ENCODE assay signal across 8 mouse cellular contexts in genomic region chr11:25356671-25357586, GRCm38 (mm10).
DNase-seq lines count a peak whose midpoint lies in the region; ATAC-seq and TF ChIP-seq lines count a peak whose summit lies in the region.

No protein-coding gene starts in this region.

- no peak for ATAC-seq in heart, postnatal 0 days (ENCODE audit: insufficient read depth, low read depth)
- ATAC-seq in midbrain, embryonic 16.5 days: peak; percentile 85
- ATAC-seq in monocyte, adult 5-6 weeks (replicated peaks; ENCODE audit: insufficient number of reproducible peaks, low FRiP score, low TSS enrichment, poor library complexity, severe bottlenecking): no peak

- TF ChIP-seq CTCF in heart, postnatal 0 days (IDR thresholded peaks at IDR 0.05; ENCODE audit: low read depth): no peak
- TF ChIP-seq CTCF in layer of hippocampus, adult 2 months (conservative IDR thresholded peaks at IDR 0.05): no peak

- H3K9ac ChIP-seq in heart, postnatal 0 days (replicated peaks; ENCODE audit: low read depth, low read length): no peak overlapping the region
- peak overlapping the region; percentile 61 for H3K9ac ChIP-seq in midbrain, embryonic 16.5 days (ENCODE audit: low read depth, low read length)

- peak overlapping the region; percentile 34 for H3K4me3 ChIP-seq in heart, postnatal 0 days (ENCODE audit: low read depth, low read length)
- H3K4me3 ChIP-seq in embryonic facial prominence, embryonic 10.5 days: peak overlapping the region; percentile 47
- H3K4me3 ChIP-seq in layer of hippocampus, adult 2 months: peak overlapping the region; percentile 48
- H3K4me3 ChIP-seq in midbrain, embryonic 16.5 days (ENCODE audit: low read depth, low read length): peak overlapping the region; percentile 36

- TF ChIP-seq EP300 in heart, postnatal 0 days (IDR thresholded peaks at IDR 0.05; ENCODE audit: low read depth): no peak

- H3K4me1 ChIP-seq in heart, postnatal 0 days (ENCODE audit: control insufficient read depth, insufficient read depth): no peaks in the 10 kb centered on the region
- peaks cover 29% of the 10 kb centered on the region for H3K4me1 ChIP-seq in embryonic facial prominence, embryonic 10.5 days
- peaks cover 19% of the 10 kb centered on the region for H3K4me1 ChIP-seq in midbrain, embryonic 16.5 days (ENCODE audit: control insufficient read depth, insufficient read depth, low read length)

- H3K27ac ChIP-seq in heart, postnatal 0 days (ENCODE audit: low read depth): no peak overlapping the region
- H3K27ac ChIP-seq in embryonic facial prominence, embryonic 10.5 days (replicated peaks): peak overlapping the region; percentile 86
- peak overlapping the region; percentile 72 for H3K27ac ChIP-seq in layer of hippocampus, adult 2 months
- peak overlapping the region; percentile 64 for H3K27ac ChIP-seq in midbrain, embryonic 16.5 days (ENCODE audit: low read length)

- H3K36me3 ChIP-seq in heart, postnatal 0 days (replicated peaks; ENCODE audit: control insufficient read depth, insufficient read depth, low read length): no peaks in the 10 kb centered on the region
- no peaks in the 10 kb centered on the region for H3K36me3 ChIP-seq in embryonic facial prominence, embryonic 10.5 days (replicated peaks)
- no peaks in the 10 kb centered on the region for H3K36me3 ChIP-seq in midbrain, embryonic 16.5 days (ENCODE audit: control insufficient read depth, insufficient read depth, low read length)

- H3K9me3 ChIP-seq in heart, postnatal 0 days (replicated peaks; ENCODE audit: control insufficient read depth, low read length): no peaks in the 10 kb centered on the region
- H3K9me3 ChIP-seq in embryonic facial prominence, embryonic 10.5 days: no peaks in the 10 kb centered on the region
- no peaks in the 10 kb centered on the region for H3K9me3 ChIP-seq in midbrain, embryonic 16.5 days (replicated peaks; ENCODE audit: control insufficient read depth, low read length, poor library complexity, severe bottlenecking)

- no peak for DNase-seq in heart, postnatal 0 days (ENCODE audit: low spot score)
- no peak for DNase-seq in heart, adult 18-20 months
- peak; percentile 65 for DNase-seq in embryonic facial prominence, embryonic 10.5 days (ENCODE audit: low spot score)
- DNase-seq in layer of hippocampus, adult 2 months (ENCODE audit: low spot score in 2 of 2): peak in 1 of 2 experiments; percentile 16
- DNase-seq in adrenal gland, adult 18-20 months (ENCODE audit: low spot score in 2 of 2): no peak
- no peak for DNase-seq in heart, postnatal 36 days

- 21% methylated on average over 19 of the region's 19 CpGs for WGBS in heart, postnatal 0 days
- WGBS in embryonic facial prominence, embryonic 10.5 days: 3% methylated on average over 19 of the region's 19 CpGs
- WGBS in midbrain, embryonic 16.5 days: 5% methylated on average over 19 of the region's 19 CpGs

- H3K27me3 ChIP-seq in heart, postnatal 0 days (ENCODE audit: control insufficient read depth, insufficient read depth, low read length): no peaks in the 10 kb centered on the region
- no peaks in the 10 kb centered on the region for H3K27me3 ChIP-seq in embryonic facial prominence, embryonic 10.5 days (replicated peaks; ENCODE audit: low read depth, poor library complexity, severe bottlenecking)
- H3K27me3 ChIP-seq in midbrain, embryonic 16.5 days (ENCODE audit: control insufficient read depth, insufficient read depth, low read depth, low read length): no peaks in the 10 kb centered on the region; the same call in 1 of the 2 replicates

- intact Hi-C loops in heart, postnatal 36 days (cut with DNase I): no loop called here

- H3K4me2 ChIP-seq in heart, postnatal 0 days (ENCODE audit: low read depth, low read length): peak overlapping the region; percentile 73
- peak overlapping the region; percentile 72 for H3K4me2 ChIP-seq in midbrain, embryonic 16.5 days (ENCODE audit: low read length)
